Mouse (Mus musculus): Measurements from ENCODE around the gene Ubap2. TPM values are rescaled to one million over a fixed set of nuclear protein-coding genes. Genes with fewer than 3 reads are reported as not detected.

The Ubap2 gene
- polyA plus RNA-seq, 2 experiments from 2014 or later, result 18.2 to 23.7 TPM

DNA sequence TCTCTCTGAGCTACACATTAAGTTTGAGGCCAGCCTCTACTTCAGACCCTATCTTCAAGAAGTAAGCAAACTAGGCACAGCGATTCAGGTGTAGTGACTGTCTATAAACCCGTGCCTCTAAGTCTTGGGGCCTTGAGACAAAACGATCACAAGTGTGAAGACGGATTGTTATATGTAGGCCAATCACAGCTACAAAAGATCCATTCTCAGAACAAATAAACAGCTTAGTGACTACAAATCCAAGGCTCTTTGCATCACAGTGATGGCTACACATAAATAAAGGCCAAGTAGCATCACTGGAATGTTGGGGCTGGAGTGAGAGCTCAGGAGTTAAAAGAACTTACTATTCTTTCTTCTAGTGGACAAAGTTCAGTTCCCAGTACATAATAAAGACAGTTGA is 15.9 kb downstream of the Ubap2 start:
- ATAC-seq, result no peak

DNA sequence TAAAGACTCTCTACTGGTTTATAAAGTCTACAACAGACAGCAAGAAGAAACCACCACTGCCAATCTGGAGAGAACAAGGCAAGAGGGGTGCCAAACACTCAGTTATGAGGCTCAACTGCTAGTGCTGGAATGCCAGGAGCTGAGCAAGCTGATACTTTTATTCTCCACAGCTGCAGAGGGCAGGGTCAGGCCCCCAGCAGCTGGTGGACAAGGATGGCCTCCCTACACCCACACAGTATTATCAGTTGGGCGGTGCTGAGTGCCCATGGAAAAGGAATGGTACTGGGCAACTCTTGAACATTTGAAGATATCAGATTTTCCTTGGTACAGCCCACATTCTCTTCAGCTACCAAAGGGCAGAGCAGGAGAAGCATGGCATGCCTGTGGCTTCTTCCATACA is 17.2 kb downstream of the Ubap2 start:
- ATAC-seq, result no peak

DNA sequence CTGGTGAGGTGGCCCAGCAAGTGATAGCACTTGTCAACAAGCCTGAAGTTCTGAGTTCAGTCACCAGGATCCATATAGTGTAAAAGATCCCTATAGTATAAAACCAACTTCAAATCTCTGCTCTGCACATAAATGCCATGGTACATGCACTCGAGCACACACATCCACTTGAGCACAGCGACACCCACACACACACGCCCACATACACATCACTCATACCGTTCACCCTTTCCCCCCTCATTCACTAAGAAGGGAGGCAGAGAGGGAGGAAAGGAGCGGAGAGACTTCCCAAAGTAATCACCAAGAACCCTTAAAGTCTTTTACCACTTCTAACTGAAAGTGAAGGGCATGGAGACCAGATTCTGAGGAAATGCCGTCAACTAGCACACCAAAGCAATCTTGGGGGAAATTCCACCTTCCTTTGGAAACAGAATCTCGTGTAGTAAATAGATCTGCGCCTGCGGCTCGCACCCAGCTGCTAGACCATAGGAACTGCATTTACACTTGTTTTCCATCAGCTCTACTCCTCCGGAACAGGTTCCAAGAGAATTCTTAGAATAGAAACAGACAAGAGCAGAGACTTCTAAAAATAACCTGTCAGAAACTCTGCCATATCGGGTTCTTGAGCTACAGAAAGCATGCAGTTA is 19.3 kb downstream of the Ubap2 start:
- peak; percentile 66 for ATAC-seq

- ATAC-seq, result no peak
Observed at GRCm38 (mm10) chr4:41253756-41254155, 21.2 kb downstream of the Ubap2 start.

- ATAC-seq, result no peak
Observed at GRCm38 (mm10) chr4:41245408-41245807, 29.5 kb downstream of the Ubap2 start.

- ATAC-seq, result peak; percentile 43
Observed at GRCm38 (mm10) chr4:41240916-41241315, 34.0 kb downstream of the Ubap2 start.

DNA sequence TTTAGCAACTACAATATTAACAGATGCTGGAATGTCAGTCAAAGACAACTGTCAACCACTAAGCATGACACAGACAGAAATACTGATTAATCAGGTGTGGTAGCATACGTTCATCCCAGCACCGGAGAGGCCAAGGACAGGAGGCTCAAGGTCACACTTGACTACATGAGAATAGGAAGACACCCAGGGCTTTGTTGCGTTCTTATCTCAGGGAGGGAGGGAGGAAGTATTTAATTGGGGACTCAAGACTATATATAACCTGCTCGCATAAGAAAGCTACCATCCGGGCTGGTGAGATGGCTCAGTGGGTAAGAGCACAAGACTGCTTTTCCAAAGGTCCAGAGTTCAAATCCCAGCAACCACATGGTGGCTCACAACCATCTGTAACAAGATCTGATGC is 39.3 kb downstream of the Ubap2 start:
- ATAC-seq, result no peak

DNA sequence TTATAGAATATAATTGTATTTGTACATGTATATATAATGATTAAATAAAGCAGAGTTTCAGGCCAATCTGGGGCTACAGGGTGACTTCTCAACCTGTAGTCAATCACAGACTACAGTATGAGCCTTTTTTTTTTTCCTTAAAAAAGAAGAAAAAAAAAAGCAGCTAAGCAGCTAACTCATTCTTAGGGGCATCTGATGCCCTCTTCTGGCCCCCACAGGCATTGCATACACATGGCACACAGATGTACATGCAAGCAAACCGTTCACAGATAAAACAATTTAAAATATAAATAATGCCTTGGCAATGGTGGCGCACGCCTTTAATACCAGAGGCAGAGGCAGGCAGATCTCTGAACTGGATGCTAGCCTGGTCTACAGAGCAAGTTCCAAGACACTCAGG is 48.6 kb downstream of the Ubap2 start:
- no peak for ATAC-seq

DNA sequence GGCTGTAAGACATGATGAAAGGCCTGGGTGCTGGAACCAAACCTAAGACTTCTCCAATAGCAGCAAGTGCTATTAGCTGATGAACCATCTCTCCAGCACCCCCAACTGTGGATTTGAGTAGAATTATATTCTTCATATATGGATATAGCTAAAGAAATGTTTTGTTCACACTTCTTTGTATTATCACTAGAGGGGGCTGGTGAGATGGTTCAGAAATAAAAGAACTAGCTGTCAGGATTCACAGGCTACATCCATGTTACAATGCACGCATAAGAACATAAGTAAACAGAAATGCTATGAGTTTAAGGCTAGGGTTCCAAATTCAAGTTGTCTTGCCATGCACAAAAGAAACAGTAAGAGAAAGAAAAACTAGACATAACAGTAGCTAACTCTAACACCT is 49.5 kb downstream of the Ubap2 start:
- no peak for ATAC-seq

DNA sequence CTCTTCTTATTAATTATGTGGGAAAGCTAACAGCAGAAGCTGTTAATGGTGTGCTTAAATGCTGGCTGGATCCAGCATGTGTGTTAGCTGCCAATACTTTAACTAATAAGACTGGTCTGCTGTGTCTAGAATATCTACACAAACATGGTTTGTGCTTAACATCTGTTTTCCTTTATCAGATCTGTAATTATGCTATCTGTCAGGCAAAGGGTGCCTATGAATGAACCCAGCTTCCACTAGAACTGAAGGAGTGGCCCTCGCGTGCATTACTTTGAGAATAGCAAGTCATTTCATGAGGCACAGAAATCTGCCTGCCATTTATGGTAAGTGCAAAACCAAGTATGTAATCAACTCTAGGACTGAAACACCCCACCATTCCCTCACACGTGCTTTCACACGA is 66.9 kb downstream of the Ubap2 start:
- ATAC-seq, result no peak

- ATAC-seq, result no peak
Observed at GRCm38 (mm10) chr4:41205751-41206150, 69.2 kb downstream of the Ubap2 start.

- no peak for ATAC-seq
Observed at GRCm38 (mm10) chr4:41202135-41202534, 72.8 kb downstream of the Ubap2 start.

DNA sequence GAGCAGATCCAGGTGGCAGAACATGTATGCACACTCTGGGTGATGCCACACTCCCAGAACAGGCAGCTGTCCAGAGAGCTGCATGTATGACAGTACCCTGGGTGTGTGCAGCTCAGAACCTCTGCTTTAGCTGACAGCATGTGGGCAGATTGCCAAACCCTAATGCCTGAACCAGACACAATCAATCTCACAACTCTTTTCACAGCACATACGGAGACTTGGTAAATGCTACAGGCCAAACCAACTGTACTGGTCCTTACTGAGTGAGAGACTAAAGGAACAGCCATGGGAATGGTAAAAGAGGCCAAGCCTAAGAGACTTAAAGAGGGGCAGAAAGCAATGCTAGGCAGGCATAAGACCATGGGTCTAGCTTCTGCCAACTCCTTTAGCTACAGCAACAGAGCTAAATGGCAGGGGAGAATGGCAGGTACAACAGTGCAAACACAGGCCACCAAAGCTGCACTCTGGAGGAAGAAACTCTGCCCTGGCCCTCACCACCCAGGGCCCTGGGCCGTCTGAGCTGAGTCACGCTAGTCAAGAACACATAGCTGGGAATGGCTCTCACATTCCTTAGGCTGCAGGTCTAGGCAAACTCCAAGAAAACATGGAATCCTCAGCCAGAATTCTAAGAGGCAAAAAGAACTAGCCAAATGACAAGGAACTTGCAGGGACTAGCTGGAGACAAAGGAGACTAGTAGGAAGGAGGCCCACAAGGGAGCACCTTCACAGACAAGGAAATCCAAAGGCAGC is 77.9 kb downstream of the Ubap2 start:
- ATAC-seq, result no peak

DNA sequence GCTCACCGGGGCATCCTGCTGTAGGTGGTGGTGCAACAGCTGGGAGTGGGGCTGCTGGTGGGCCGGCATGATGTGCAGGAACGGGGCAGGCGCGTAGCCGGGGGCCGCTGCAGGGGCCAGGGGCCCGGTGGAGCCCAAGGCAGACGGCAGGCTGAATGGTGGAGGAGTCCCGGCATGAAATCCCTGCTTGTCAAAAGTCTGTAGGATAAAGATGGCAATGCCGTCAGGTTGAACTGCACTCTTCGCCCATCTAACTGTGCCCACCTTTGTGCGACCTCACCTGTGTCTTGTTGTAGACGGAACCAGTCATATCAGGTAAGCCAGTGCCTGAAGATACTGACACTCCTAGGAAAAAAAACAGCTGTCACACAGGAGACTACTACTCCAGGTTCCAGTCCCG is 79.6 kb downstream of the Ubap2 start:
- ATAC-seq, result no peak

DNA sequence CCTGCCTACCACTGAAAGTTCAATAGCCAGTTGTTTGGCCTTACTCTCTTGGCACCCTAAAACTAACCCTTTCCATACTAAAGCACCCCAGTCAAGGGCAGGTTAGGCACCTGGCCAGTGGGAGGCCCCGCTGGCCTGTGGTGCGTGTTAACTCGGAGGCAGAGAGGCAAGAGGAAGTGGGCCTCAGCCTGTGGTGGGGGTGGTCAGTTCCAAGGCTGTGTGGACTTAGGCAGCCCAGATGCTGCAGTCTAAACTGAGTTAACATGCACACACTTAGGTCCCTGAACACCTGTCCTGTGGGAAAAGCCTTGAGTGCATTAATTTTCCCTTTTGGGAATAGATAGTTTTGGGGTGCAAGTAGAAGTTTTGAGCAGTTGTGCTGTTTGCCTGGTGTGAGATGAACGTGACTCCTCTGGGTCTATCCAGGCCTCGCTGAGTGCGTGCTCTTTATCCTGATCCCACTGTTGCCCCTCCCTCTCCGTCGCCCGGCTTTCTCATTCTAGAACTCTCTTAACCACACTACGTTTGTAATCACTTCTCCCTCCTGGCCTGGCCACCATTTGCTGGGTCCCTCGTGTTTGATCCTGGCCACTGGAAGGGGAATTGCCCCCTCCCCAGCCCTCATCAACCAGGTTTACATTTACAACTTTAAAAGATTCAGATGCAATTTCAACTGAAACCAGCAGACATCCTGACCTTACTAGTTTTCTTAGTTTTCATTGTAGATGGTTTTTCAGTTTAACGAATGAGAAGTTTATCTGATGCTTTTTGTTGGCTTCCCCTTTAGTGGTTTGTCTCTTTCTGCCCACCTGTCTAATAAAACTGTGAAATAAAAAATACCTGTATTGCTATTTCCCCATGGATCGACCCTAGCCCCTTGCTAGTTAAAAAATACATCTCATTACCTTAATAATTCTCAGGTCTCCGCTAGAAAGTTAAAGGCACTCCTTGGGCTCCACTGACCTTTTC is 82.1 kb downstream of the Ubap2 start:
- ATAC-seq, result no peak

DNA sequence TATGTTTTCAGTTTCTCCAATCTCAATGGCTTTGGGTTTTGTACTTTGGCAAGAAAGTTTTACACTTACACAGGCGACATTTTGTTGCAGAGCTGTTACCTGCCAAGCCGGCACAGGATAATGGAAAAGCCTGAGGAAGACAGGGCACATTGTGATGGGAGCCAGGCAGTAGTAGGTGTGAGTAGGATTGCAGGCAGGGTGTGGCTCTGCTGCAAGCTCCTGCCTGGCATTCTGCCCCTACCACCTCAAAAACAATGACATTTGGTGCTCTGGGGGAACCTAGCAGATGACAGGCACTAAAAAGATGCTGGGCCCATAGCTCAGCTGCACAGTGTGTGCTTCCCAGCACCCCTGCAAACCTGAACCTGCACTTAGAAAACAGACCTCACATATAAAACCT is 85.1 kb downstream of the Ubap2 start:
- no peak for ATAC-seq

GRCm38 (mm10) chr4:41179825-41180725 is 94.9 kb downstream of the Ubap2 start:
- ATAC-seq, result no peak

DNA sequence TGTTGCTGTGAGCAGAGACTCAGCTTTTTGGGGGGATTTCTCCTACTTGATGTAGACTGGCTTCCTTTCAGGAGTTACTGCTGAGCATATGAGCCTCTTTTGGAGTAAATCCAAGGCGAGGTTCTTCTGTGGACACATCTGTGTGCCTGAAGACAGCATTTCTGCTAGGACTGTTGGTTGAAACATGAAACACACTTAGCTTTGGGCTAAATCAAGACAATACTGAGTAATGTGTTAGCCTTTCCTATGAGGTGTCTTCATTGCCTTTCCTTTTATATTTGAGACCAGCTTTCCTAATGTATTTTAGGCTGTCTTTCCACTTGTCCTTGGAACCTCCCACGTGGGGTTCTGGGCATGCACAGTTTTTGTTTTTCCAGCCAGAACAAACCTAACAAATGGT is 100.3 kb downstream of the Ubap2 start:
- no peak for ATAC-seq

DNA sequence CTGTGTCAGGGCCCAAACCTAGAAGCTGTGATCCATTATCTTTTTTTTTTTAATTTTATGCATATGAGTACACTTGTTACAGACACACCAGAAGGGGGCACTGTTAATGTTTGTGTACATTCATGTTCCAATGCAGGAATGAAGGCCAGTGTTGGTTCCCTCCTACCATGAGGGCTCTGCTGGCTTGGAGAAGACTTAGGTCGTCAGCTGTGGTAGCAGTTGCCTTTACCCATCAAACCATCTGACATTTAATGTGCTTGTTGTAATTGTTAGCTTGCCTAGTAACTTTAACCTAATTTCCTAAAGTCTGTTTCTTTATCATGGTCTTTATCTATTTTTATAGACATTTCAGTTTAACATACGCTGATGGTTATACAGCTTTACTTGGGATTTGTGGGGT is 104.0 kb downstream of the Ubap2 start:
- no peak for ATAC-seq

GRCm38 (mm10) chr4:41165693-41166475 is 109.1 kb downstream of the Ubap2 start:
- no peak for ATAC-seq

GRCm38 (mm10) chr4:41164974-41165373 is 110.0 kb downstream of the Ubap2 start:
- no peak for ATAC-seq

Measured in activated CD4-positive, CD25-positive, alpha-beta regulatory T cell, adult 4 months (primary cell).